Mouse (Mus musculus): ENCODE results near the gene Dok4. TPM values are rescaled to one million over a fixed set of nuclear protein-coding genes. Genes with fewer than 3 reads are reported as not detected.

Gene Dok4
- polyA plus RNA-seq, 1 experiment = 20.2 TPM

GRCm38 (mm10) chr8:94916960-94917324 is 40.8 kb upstream of the Dok4 start:
- DNase-seq = no peak

DNA sequence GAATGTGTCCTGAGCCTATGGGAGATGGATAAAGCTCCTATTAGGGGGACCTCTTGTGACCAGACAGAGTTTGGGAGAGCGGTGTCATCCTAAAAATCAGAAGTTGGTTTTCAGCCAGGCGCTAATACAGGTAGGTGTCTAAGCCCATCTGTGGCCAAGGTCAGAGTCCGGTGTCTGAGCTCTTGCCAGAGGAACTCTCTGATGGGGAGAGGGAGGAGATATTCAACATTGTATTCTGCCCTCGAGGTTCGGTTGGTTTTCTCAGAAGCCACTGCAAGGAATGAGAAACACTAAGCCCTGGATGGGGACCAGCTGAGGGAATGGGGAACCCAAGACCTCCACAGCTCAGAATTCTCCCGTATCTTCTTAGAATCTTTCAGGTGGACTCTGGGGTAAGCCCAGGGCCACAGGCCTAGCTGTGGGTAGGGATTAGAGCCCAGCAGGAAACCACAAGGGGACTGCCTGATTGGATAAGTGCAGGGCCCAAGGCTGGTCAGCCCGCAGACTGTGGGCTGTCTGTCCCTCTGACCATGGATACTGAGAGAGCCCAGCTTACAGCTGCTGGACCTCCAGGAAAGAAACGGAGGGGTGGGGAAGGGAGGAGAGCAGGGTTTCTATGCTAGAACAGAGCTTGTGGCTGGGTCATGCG is 40.3 kb upstream of the Dok4 start:
- DNase-seq = peak; percentile 61
- 43% methylated on average over 9 of the region's 9 CpGs for WGBS
- Histone ChIP-seq H3K4me1 (ENCODE audit: control insufficient read depth, insufficient read depth, low read length) (peaks cover 7% of the 10 kb centered on the region), H3K27ac (ENCODE audit: insufficient read depth, low read depth, low read length) (no peak overlapping the region), H3K4me3 (ENCODE audit: insufficient read depth, low read depth, low read length) (peak overlapping the region; percentile 73; the same call in 1 of the 2 replicates), H3K27me3 (replicated peaks; ENCODE audit: control insufficient read depth, insufficient read depth, low read length) (no peaks in the 10 kb centered on the region), H3K36me3 (ENCODE audit: control insufficient read depth, insufficient read depth, low read length) (no peaks in the 10 kb centered on the region)
- no peak for TF ChIP-seq CTCF (conservative IDR thresholded peaks at IDR 0.05; ENCODE audit: insufficient read depth, insufficient read length, low read depth, low read length)
- TF ChIP-seq POLR2A (IDR thresholded peaks at IDR 0.05; ENCODE audit: low read depth, low read length) = no peak

More at GRCm38 (mm10) chr8:94916960-94917324, 40.8 kb upstream of the Dok4 start:
- 15% methylated on average over 10 of the region's 10 CpGs for WGBS
- Histone ChIP-seq H3K36me3 (ENCODE audit: control insufficient read depth, insufficient read depth, low read length) (no peaks in the 10 kb centered on the region), H3K4me3 (ENCODE audit: insufficient read depth, low read depth, low read length) (peak overlapping the region; percentile 73), H3K27me3 (replicated peaks; ENCODE audit: control insufficient read depth, insufficient read depth, low read length) (no peaks in the 10 kb centered on the region), H3K4me1 (ENCODE audit: control insufficient read depth, insufficient read depth, low read length) (peaks cover 7% of the 10 kb centered on the region), H3K27ac (ENCODE audit: insufficient read depth, low read depth, low read length) (no peak overlapping the region)
- TF ChIP-seq POLR2A (IDR thresholded peaks at IDR 0.05; ENCODE audit: low read depth, low read length) (no peak), CTCF (conservative IDR thresholded peaks at IDR 0.05; ENCODE audit: insufficient read depth, insufficient read length, low read depth, low read length) (no peak)

DNA sequence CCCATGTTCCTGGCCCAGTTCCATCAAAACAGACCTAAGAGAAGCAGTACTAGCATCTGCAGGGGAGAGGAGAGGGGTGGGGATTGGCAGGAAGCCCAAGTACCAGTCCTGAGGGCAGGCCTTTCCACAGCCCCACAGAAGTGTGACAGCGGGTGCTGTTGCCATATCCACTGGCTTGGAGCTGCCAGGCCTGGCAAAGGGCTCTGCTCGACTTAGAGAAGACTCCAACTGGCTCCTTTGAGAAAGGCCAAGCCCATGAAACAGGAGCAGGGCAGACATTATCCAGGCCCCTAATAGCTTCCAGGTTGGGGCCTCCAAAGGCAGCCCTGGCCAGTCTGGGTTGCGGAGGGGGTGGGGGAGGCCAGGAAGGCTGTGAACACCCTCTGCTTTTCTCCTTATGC is 38.6 kb upstream of the Dok4 start:
- Histone ChIP-seq H3K36me3 (ENCODE audit: control insufficient read depth, insufficient read depth, low read length) (no peaks in the 10 kb centered on the region), H3K27ac (ENCODE audit: insufficient read depth, low read depth, low read length) (no peak overlapping the region), H3K27me3 (replicated peaks; ENCODE audit: control insufficient read depth, insufficient read depth, low read length) (no peaks in the 10 kb centered on the region), H3K4me3 (ENCODE audit: insufficient read depth, low read depth, low read length) (no peak overlapping the region), H3K4me1 (ENCODE audit: control insufficient read depth, insufficient read depth, low read length) (peaks cover 7% of the 10 kb centered on the region)
- TF ChIP-seq CTCF (conservative IDR thresholded peaks at IDR 0.05; ENCODE audit: insufficient read depth, insufficient read length, low read depth, low read length) (no peak), POLR2A (IDR thresholded peaks at IDR 0.05; ENCODE audit: low read depth, low read length) (no peak)
- peak; percentile 62 for DNase-seq
- whole genome bisulfite sequencing = 54% methylated on average over 3 of the region's 3 CpGs

- Histone ChIP-seq H3K27me3 (replicated peaks; ENCODE audit: control insufficient read depth, insufficient read depth, low read length) (no peaks in the 10 kb centered on the region), H3K4me1 (ENCODE audit: control insufficient read depth, insufficient read depth, low read length) (peaks cover 7% of the 10 kb centered on the region), H3K4me3 (ENCODE audit: insufficient read depth, low read depth, low read length) (no peak overlapping the region), H3K36me3 (ENCODE audit: control insufficient read depth, insufficient read depth, low read length) (no peaks in the 10 kb centered on the region), H3K27ac (ENCODE audit: insufficient read depth, low read depth, low read length) (no peak overlapping the region)
- TF ChIP-seq CTCF (conservative IDR thresholded peaks at IDR 0.05; ENCODE audit: insufficient read depth, insufficient read length, low read depth, low read length) (no peak), POLR2A (IDR thresholded peaks at IDR 0.05; ENCODE audit: low read depth, low read length) (no peak)
- DNase-seq = no peak
- WGBS = 90% methylated on average over 6 of the region's 6 CpGs
Measured at GRCm38 (mm10) chr8:94914256-94914655, 38.1 kb upstream of the Dok4 start.

- peak; percentile 74 for DNase-seq
- H3K27me3 ChIP-seq (replicated peaks; ENCODE audit: control insufficient read depth, insufficient read depth, low read length) = no peaks in the 10 kb centered on the region
- TF ChIP-seq CTCF (conservative IDR thresholded peaks at IDR 0.05; ENCODE audit: insufficient read depth, insufficient read length, low read depth, low read length) = peak; percentile 56
- no peak for TF ChIP-seq POLR2A (IDR thresholded peaks at IDR 0.05; ENCODE audit: low read depth, low read length)
- WGBS = 30% methylated on average over 77 of the region's 77 CpGs
- peaks cover 13% of the 10 kb centered on the region for H3K4me1 ChIP-seq (ENCODE audit: control insufficient read depth, insufficient read depth, low read length)
- no peaks in the 10 kb centered on the region for H3K36me3 ChIP-seq (ENCODE audit: control insufficient read depth, insufficient read depth, low read length)
- peak overlapping the region; percentile 20; the same call in 1 of the 2 replicates for H3K4me3 ChIP-seq (ENCODE audit: insufficient read depth, low read depth, low read length)
- no peak overlapping the region for H3K27ac ChIP-seq (ENCODE audit: insufficient read depth, low read depth, low read length)
Measured at GRCm38 (mm10) chr8:94913061-94913660, 37.0 kb upstream of the Dok4 start.

DNA sequence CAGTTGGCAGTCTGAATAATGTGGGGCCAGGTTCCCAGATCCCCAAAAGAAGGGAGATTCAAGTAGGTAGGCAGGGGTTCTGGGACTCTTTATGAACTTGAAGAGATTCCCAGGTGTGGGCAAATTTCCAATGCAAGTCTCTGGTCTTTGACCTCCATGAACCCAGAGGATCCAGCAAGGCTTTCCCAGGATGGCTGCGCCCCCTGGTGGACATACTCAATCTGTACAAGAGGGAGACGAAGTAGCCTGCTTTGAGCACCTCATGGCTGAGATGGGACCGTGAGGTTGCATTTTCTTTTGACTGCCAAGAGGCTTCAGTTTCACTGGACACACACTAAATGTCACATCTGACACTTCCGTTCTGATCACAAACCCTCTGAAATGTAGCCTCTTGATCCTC is 32.7 kb upstream of the Dok4 start:
- no peak for TF ChIP-seq POLR2A (IDR thresholded peaks at IDR 0.05; ENCODE audit: low read depth, low read length)
- TF ChIP-seq CTCF (conservative IDR thresholded peaks at IDR 0.05; ENCODE audit: insufficient read depth, insufficient read length, low read depth, low read length) = peak; percentile 95
- Histone ChIP-seq H3K4me1 (ENCODE audit: control insufficient read depth, insufficient read depth, low read length) (peaks cover 10% of the 10 kb centered on the region; the same call in 1 of the 2 replicates), H3K27me3 (replicated peaks; ENCODE audit: control insufficient read depth, insufficient read depth, low read length) (no peaks in the 10 kb centered on the region), H3K27ac (ENCODE audit: insufficient read depth, low read depth, low read length) (no peak overlapping the region), H3K36me3 (ENCODE audit: control insufficient read depth, insufficient read depth, low read length) (no peaks in the 10 kb centered on the region), H3K4me3 (ENCODE audit: insufficient read depth, low read depth, low read length) (no peak overlapping the region)
- peak; percentile 93 for DNase-seq
- 3% methylated on average over 4 of the region's 4 CpGs for WGBS

GRCm38 (mm10) chr8:94907591-94908300 is 31.6 kb upstream of the Dok4 start:
- H3K27me3 ChIP-seq (replicated peaks; ENCODE audit: control insufficient read depth, insufficient read depth, low read length) = no peaks in the 10 kb centered on the region
- DNase-seq = peak; percentile 86
- no peak overlapping the region for H3K4me3 ChIP-seq (ENCODE audit: insufficient read depth, low read depth, low read length)
- WGBS = 55% methylated on average over 18 of the region's 18 CpGs
- H3K36me3 ChIP-seq (ENCODE audit: control insufficient read depth, insufficient read depth, low read length) = no peaks in the 10 kb centered on the region
- no peak for TF ChIP-seq CTCF (conservative IDR thresholded peaks at IDR 0.05; ENCODE audit: insufficient read depth, insufficient read length, low read depth, low read length)
- no peak for TF ChIP-seq POLR2A (IDR thresholded peaks at IDR 0.05; ENCODE audit: low read depth, low read length)
- H3K27ac ChIP-seq (ENCODE audit: insufficient read depth, low read depth, low read length) = no peak overlapping the region
- H3K4me1 ChIP-seq (ENCODE audit: control insufficient read depth, insufficient read depth, low read length) = peaks cover 15% of the 10 kb centered on the region
